Mouse (Mus musculus) left cerebral cortex, adult 2 months (tissue): ENCODE data around the gene Pmp22. TPM values are rescaled to one million over a fixed set of nuclear protein-coding genes. Genes with fewer than 3 reads are reported as not detected.

Experiments
- DNase-seq, 2 experiments: peaks; one replicate each; pipeline ENCODE4 v3.0.0; 2021 to 2022; ENCODE audit warnings: low spot score in 2 of 2, mixed read lengths in 1 of 2; ENCODE audit errors: extremely low spot score in 1 of 2
- H3K27ac ChIP-seq: fragments of 200-600 bp; 2 replicates; pipeline ENCODE4 v1.8.1; 2022
- H3K4me3 ChIP-seq: fragments of 200-600 bp; 2 replicates; pipeline ENCODE4 v1.8.1; 2022
- CTCF ChIP-seq: fragments of 200-600 bp; IDR thresholded peaks from 2 replicates; pipeline ENCODE4 v1.8.1; 2022; ENCODE audit warnings: antibody characterized with exemption, mild to moderate bottlenecking, moderate library complexity
- intact Hi-C: fragments of 180-260 bp; cut with DNase I; formaldehyde crosslinking; loops from one replicate; pipeline ENCODE4 v1.15.1; 2025
- long read RNA-seq, 2 experiments: library from polyadenylated mRNA; stranded (forward); transcript quantifications; one replicate each; pipeline ENCODE4 v2.0.0; 2021; ENCODE audit warnings: borderline mapping rate in 2 of 2
- total RNA-seq, 2 experiments: library from RNA; stranded (reverse); gene quantifications; 2 replicates each; pipeline ENCODE4 v1.2.3; 2021

The Pmp22 gene
- total RNA-seq = 10 to 100 TPM; 25.7 to 27.5 TPM
- long read RNA-seq, experiment 1, transcript Pmp22-202 (4 exons, 733 nt) = minor isoform, 6 of 33 reads
- long read RNA-seq, experiment 1, transcript Pmp22-201 (5 exons, 1,800 nt) = major isoform, 11 of 33 reads
- long read RNA-seq, experiment 1, partial matches to known transcripts = 1 of 33 reads
- long read RNA-seq, experiment 1, other reads (novel, unspliced or antisense) = 15 of 33 reads
- long read RNA-seq, experiment 2, transcript Pmp22-201 (5 exons, 1,800 nt) = major isoform, 13 of 32 reads
- long read RNA-seq, experiment 2, transcript Pmp22-202 (4 exons, 733 nt) = minor isoform, 8 of 32 reads
- long read RNA-seq, experiment 2, partial matches to known transcripts = 0 of 32 reads
- long read RNA-seq, experiment 2, other reads (novel, unspliced or antisense) = 8 of 32 reads

DNA sequence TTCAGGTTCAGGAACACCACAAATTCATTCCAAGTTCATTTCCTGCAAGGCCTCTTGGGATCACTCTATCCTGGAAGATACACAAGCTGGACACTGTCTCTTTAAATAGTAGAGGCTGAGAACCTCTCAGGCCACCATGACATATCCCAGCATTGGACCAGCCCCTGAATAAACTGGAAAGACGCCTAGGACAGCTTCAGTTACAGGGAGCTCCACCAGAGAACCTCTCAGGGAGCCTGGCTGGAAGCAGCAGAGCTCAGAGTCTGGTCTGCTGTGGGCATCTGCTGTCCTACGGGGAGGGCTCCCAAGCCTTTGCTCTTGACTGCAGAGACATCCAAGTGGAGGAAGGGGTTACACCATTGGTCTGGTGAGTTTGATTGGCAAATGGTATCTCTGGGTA lies at the start of gene Pmp22:
Gene Pmp22, plus strand, starts transcription at position 199 of the 400 bp plus-strand sequence.
- intact Hi-C loops = no loop called here
- DNase-seq = no peak
- no peak within 1 kb of the TSS for H3K27ac ChIP-seq
- no peak within 1 kb of the TSS for H3K4me3 ChIP-seq
- TF ChIP-seq CTCF = no peak

DNA sequence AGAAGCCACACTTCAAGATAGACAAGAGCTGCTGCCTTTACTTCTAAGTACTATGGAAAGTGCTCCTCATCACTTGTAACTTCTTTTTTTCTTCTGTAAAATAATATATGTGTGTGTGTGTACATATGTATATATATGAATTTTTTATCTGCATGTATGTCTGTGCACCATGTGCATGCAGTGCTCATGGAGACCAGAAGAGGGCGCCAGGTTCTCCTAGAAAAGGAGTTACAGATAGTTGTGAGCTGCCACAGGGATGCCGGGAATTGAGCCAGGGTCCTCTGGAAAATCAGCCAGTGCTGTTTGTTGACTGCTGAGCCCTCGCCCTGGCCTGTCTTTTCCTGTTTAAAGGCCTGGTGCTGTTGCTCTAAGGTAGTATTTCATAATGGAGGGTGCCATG lies 44.2 kb upstream of the Pmp22 start:
- DNase-seq = no peak
- Histone ChIP-seq H3K27ac (no peak overlapping the region), H3K4me3 (no peak overlapping the region)
- peak; percentile 16 for TF ChIP-seq CTCF
- intact Hi-C loops = no loop called here

DNA sequence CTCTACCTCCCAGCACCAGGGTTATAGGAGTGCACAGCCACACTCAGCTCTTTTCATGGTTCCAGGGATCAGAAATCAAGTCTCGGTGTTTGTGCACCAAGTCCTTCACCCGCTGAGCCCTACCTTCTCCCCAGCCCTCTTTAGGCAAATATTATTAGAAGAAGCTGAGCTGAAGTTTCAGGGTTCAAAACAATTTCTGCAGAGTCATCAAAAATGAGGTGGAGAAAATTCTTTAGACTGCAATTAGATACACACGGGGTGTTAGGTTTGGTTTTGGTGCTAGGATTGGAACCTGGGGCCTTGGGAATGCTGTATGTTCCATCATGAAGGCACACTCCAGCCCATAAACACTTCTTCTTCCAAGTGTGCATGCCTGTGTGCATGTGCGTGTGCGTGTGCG lies 40.1 kb upstream of the Pmp22 start:
- DNase-seq = no peak
- H3K27ac ChIP-seq = no peak overlapping the region
- H3K4me3 ChIP-seq = no peak overlapping the region
- TF ChIP-seq CTCF = no peak
- intact Hi-C loops = no loop called here

DNA sequence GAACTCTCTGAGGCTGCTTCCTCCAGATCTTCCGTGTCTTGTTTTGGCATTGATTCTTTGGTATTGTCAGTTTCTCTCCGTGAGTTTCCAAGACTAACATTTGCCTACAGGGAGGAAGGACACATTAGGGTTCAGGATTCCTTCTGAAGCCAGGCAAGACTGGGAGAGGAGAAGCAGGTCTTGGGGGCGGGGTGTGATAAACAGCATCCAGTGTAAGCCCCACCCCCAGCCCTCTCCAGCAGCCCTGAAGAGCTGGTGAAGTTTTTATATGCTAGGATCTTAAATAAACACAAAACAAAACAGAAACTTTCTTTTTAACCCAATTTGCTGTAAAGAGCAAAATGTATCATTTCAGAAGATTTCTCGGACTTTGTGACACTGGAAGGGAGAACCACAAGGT lies 38.6 kb upstream of the Pmp22 start:
- H3K27ac ChIP-seq = no peak overlapping the region
- no peak for TF ChIP-seq CTCF
- intact Hi-C loops = no loop called here
- no peak overlapping the region for H3K4me3 ChIP-seq
- DNase-seq = no peak

DNA sequence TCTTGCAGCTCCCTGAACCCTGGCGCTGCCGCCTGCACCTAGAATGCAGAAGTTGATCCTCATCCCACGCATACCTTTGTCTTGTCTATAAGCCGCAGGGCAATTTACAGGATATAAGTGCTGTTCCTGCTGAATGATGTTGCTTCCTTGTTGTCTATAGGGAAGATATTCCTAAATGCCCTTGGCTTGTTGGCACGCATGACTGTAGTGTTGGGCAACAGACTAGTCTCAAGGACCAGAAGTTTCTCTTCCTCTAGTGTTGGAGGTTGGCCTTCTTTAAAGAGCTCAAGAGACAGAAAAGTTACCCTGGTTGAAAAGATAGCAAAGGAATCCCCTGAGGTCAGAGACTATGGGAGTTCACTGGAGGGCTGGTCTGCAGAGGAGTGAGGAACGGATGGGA lies 37.8 kb upstream of the Pmp22 start:
- intact Hi-C loops = no loop called here
- TF ChIP-seq CTCF = no peak
- no peak overlapping the region for H3K27ac ChIP-seq
- no peak overlapping the region for H3K4me3 ChIP-seq
- no peak for DNase-seq

DNA sequence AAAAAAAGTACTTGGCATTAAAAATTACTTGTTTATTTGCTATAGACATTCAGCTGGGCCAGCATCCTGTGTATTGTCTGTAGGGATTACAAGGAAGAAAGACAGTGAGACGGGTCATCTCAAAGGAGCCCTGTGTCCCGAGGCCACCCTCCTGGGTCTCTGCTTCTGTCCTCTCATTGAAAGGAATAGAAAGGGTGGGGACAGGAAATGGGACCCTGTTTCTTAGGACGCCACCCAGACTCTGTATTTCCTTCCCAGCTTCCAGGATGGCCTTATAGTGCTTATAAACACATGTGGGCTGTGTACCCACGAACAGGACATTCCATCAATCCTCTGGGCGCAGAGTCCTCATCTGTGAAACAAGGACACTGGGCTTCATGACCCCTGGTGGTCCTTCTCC lies 36.5 kb upstream of the Pmp22 start:
- Histone ChIP-seq H3K4me3 (no peak overlapping the region), H3K27ac (no peak overlapping the region)
- intact Hi-C loops = no loop called here
- TF ChIP-seq CTCF = no peak
- no peak for DNase-seq

DNA sequence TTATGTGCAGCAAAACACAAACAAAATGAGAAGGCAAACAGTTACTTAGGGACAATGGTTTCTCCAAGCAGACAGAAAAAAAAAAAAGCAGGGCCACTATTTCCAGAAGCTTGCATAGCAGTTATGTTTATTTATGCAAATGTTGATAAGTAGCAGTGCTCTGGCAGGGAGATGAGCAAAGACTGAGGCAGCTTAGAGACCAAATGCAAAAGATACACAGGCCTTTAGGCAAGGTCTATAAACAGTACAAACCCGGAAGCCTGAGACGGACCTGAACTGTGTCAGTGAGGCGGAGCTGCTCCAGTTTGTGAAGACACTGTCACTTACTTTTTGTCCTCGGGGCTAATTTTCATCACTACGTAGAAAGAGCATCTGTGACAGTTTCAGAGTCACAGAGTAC lies 35.2 kb upstream of the Pmp22 start:
- DNase-seq = no peak
- Histone ChIP-seq H3K27ac (no peak overlapping the region), H3K4me3 (no peak overlapping the region)
- intact Hi-C loops = no loop called here
- TF ChIP-seq CTCF = no peak

DNA sequence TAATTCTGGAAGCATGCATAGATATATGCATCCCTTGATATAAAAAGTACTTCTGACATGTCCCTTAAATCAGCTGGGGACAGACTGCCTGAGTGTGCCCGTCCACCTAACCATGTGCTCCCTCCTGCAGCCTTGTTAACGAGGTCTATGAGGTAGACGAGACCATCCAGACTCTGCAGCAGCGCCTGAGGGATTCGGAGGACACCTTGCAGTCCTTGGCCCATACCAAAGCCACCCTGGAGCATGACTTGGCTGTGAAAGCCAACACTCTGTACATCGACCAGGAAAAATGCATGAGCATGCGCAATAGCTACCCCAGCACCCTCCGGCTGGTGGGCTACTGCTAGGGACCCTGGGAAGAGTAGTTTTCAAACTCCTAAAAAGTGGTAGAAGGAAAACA lies 34.3 kb upstream of the Pmp22 start:
- no peak overlapping the region for H3K4me3 ChIP-seq
- no peak overlapping the region for H3K27ac ChIP-seq
- TF ChIP-seq CTCF = no peak
- DNase-seq = no peak
- intact Hi-C loops = no loop called here

DNA sequence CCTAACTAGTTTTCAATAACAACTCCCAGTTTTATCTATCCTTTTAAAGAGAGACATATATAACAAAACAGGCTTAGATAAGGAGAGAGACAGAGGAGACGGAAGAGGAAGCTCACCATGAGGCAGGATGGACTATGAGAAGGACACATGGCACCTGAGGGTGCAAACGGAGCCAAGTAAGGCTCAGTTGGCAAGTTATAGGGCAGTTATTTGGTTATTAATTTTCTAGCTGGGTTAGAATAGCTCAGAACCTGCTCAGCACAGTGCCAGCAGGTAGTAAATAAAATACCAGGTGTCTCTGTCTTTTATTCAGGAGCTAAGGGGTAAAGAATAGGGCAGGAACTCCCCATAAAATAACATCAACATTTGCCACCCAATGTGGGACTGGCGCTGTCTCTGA lies 30.8 kb upstream of the Pmp22 start:
- intact Hi-C loops = no loop called here
- no peak for TF ChIP-seq CTCF
- no peak overlapping the region for H3K27ac ChIP-seq
- no peak overlapping the region for H3K4me3 ChIP-seq
- no peak for DNase-seq

DNA sequence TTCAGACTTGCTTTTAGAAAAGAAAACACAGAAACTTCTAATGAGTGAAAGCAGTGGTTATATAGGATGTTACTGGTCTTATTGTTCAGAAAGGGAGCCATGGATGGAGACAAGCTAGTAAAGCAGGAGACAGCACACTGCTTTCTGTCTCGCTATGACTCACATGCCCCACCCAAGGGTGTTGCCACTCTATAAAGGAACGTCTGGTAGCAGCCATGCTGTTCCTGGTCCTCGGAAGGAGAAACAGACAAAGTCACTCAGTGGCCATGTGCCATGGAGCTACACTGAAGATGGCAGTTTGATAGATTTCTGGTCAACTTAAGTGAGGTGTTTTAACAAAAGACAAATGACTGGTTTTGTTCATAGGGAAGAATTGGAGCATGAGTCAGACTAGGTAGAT lies 29.4 kb upstream of the Pmp22 start:
- no peak overlapping the region for H3K4me3 ChIP-seq
- DNase-seq = no peak
- intact Hi-C loops = no loop called here
- TF ChIP-seq CTCF = no peak
- no peak overlapping the region for H3K27ac ChIP-seq

DNA sequence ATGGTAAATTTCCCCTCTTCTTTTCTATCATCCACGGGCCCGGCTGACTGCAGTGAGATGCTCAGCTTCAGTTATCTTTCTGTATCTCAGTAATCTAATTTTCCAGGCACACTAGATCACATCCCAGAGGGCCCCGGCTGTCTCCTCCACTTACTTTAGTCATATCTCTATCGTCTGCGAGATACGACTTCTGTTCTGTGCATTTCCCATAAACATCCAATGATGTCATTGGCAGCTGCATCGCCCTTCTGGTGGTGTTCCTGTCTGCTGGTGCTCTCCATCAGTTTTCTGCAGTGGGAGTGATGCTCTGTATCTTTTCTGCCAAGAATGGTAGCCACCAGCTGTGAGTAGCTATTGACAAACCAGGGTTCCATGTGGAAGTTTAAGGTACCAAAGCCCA lies 25.5 kb upstream of the Pmp22 start:
- DNase-seq = no peak
- no peak for TF ChIP-seq CTCF
- no peak overlapping the region for H3K4me3 ChIP-seq
- intact Hi-C loops = no loop called here
- H3K27ac ChIP-seq = no peak overlapping the region

DNA sequence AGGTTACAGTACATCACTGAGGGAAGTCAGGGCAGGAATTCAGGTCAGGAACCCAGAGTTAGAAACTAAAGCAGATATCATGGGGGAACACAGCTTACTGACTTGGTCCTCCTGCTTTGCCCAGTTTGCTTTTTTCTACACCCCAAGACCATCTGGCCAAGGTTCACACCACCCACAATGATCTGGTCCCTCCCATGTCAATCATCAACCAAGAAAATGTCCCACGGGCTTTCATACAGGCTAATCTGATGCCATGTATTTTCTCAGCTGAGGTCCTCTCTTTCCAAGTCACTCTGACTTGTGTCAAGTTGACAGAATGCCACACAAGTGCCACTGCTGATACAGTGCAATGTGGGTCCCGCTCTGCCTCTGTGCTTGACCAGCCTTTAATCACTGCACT lies 24.8 kb upstream of the Pmp22 start:
- intact Hi-C loops = no loop called here
- H3K27ac ChIP-seq = no peak overlapping the region
- no peak for DNase-seq
- no peak overlapping the region for H3K4me3 ChIP-seq
- no peak for TF ChIP-seq CTCF

DNA sequence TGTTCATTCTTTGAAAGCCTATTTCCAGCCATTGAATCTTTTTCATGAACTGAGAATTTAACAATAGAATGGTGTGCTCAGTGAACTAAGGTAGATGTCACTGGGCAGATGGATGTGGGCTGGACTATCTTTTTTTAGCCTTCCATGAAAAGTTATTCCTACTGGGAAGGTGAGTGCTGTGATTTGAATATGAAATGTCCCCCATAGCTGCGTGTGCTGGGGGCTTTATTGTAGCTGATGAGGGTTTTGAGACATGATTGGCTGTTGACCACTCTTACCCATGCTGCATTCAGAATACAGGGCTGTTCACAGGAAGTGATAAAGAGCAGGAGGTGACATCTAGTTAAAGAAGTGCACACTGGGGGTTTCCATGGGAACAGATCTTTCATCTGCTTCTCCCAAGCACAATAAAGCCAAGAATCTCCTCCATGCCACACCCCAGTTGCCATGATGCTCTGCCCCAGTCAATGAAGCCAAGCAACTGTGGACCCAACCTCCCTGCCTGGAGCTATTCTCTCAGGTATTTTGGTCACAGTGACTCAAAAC lies 19.5 kb upstream of the Pmp22 start:
- no peak for TF ChIP-seq CTCF
- intact Hi-C loops = no loop called here
- no peak for DNase-seq
- Histone ChIP-seq H3K4me3 (no peak overlapping the region), H3K27ac (no peak overlapping the region)
